Mouse (Mus musculus) B cell, adult 2 months (primary cell): Measurements from ENCODE around the gene Rps15.

Source experiments
- DNase-seq, 2 experiments: peaks; one replicate each; pipeline ENCODE4 v3.0.0; 2022

Gene Rps15

DNA sequence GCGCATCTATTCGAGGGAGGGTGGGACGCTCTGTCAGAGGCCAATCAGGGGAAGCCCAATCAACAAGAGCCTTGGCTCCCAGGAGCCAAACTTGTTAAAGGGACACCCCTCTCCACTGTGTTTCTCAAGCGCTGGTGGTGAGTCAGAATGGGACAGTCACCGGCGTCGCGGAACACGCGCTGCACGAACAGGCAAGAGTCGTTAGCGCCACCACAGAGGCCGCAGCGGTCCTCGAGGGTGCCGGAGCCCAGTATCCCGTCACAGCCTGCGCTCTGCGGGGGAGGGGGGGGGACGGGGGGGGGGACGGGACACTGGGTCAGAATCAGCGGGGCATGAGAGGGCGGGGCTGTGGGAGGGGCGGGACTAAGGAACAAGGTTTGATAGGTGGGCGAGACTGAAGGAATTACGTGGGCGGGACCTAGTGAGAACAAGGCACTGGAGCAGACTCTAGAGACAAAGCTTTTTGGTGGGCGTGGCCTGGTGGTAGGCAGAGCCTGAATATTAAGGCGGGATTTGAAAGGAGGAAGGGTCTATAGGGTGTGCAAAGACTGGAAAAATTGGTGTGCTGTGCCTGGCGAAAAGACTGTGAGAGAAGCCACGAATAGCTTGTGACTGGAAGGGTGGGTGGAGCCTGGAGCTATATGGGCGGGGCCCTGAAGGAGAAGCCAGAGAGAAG, 50.6 kb downstream of the Rps15 start:
- peak; percentile 74 to 76 for DNase-seq

DNA sequence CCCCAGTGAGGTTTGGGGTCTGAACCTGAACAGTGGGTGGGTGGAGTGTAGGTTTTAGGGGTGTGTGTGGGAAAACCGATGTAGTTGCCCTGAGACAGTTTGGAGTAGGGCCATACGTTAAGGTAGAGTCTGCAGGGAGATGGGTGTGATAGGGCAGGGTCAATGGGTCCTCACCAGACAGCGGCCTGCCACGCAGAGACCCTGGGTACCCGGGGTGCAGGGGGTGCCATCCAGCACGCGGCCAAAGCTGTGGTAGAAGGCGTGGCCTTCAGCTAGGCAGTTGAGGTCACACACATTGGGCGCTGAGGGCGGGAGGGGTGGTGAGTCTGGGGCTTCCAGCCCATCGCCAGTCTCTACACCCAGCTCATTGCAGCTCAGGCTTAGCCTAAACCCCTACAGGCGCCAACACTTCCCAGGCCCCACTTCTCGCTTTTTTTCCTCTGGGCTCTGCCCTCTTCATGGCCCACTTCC, 51.2 kb downstream of the Rps15 start:
- DNase-seq, result no peak
